ENCODE assay signal across 14 mouse cellular contexts in the genomic region with DNA sequence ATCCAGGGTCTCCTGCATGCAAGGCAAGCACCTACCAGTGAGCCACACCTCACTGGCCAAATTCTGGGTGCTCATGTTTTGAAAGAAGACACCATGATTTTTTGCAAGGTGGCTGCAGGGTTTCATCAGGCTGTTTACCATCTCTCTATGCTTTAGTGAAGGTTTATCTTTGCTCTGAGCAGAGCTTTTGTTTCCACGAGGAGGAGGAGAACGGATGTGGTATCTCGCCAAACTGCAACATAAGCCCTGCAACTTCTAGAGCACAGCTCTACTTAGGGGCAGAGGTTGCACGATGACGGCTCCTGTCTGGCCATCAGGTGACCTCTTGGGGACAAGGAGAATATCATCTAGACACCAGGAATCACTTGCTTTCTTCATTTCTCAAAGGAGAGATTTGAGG.
"Had no signal": no experiment of that assay in that cellular context is flagged by ENCODE, and none has a peak within 500 bp of the region (broad histone marks: within the 10 kb centered on the region; RNA-seq: fewer than 3 reads in every experiment).

No protein-coding gene starts in this region.

- H3K4me1 ChIP-seq: intestine, embryonic 15.5 days; liver, embryonic 12.5 days; stomach, embryonic 15.5 days had no signal

- ATAC-seq: intestine, embryonic 15.5 days; liver, embryonic 12.5 days; midbrain, embryonic 16.5 days had no signal

- H3K9ac ChIP-seq: intestine, embryonic 15.5 days; liver, embryonic 12.5 days; lung, embryonic 14.5 days; midbrain, embryonic 12.5 days; stomach, embryonic 15.5 days had no signal

- H3K9me3 ChIP-seq: intestine, embryonic 15.5 days; limb, embryonic 10.5 days; liver, embryonic 12.5 days; midbrain, embryonic 12.5 days; stomach, embryonic 15.5 days had no signal

- H3K27me3 ChIP-seq: intestine, embryonic 15.5 days; liver, embryonic 12.5 days; midbrain, embryonic 12.5 days; stomach, embryonic 15.5 days had no signal

- H3K36me3 ChIP-seq: intestine, embryonic 15.5 days; limb, embryonic 10.5 days; liver, embryonic 12.5 days; midbrain, embryonic 12.5 days; stomach, embryonic 15.5 days had no signal

- DNase-seq: kidney, adult 18-20 months; kidney, postnatal 10 days; kidney, postnatal 4 days; lung, embryonic 14.5 days; lung, postnatal 14 days; right cerebral cortex, adult 18-20 months; spleen, adult 18-20 months had no signal

- H3K27ac ChIP-seq: intestine, embryonic 15.5 days; left cerebral cortex, adult 2 months; limb, embryonic 10.5 days; liver, embryonic 12.5 days; midbrain, embryonic 12.5 days; stomach, embryonic 15.5 days had no signal

- H3K4me2 ChIP-seq: intestine, embryonic 15.5 days; liver, embryonic 12.5 days; lung, embryonic 14.5 days; midbrain, embryonic 12.5 days; stomach, embryonic 15.5 days had no signal

- H3K4me3 ChIP-seq: intestine, embryonic 15.5 days; left cerebral cortex, adult 2 months; limb, embryonic 10.5 days; liver, embryonic 12.5 days; midbrain, embryonic 12.5 days; stomach, embryonic 15.5 days had no signal
